Mouse (Mus musculus): ENCODE data around the gene Nhlrc1. TPM values are rescaled to one million over a fixed set of nuclear protein-coding genes. Genes with fewer than 3 reads are reported as not detected.

Gene Nhlrc1
- polyA plus RNA-seq, 1 experiment from 2014 or later, result 15.0 TPM

GRCm38 (mm10) chr13:46968626-46969025 lies 46.0 kb downstream of the Nhlrc1 start:
- WGBS, result 82% methylated on average over 2 of the region's 2 CpGs
- no peak for ATAC-seq (replicated peaks)
- Histone ChIP-seq H3K4me3 (no peak overlapping the region), H3K9ac (replicated peaks) (no peak overlapping the region), H3K27ac (replicated peaks) (no peak overlapping the region), H3K4me1 (no peaks in the 10 kb centered on the region), H3K4me2 (replicated peaks) (no peak overlapping the region), H3K9me3 (no peaks in the 10 kb centered on the region), H3K36me3 (no peaks in the 10 kb centered on the region), H3K27me3 (no peaks in the 10 kb centered on the region)

DNA sequence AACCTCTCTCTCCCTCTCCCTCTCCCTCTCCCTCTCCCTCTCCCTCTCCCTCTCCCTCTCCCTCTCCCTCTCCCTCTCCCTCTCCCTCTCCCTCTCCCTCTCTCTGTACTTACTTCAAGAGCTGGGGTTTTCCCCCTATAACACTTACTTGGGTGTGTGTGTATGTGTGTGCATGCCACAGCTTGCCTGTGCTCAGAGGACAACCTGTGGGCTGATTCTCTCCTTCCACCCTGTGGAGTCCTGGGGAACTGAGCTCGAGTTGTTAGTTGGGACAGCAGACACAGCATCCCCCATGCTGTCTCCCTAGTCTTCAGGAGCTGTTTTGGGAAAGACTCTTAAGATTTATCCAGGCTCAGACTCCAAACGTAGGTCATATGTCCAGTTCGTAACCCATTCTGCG lies 47.3 kb downstream of the Nhlrc1 start:
- Histone ChIP-seq H3K9ac (replicated peaks) (no peak overlapping the region), H3K9me3 (no peaks in the 10 kb centered on the region), H3K27me3 (no peaks in the 10 kb centered on the region), H3K4me1 (no peaks in the 10 kb centered on the region), H3K4me2 (replicated peaks) (no peak overlapping the region), H3K27ac (replicated peaks) (no peak overlapping the region), H3K4me3 (no peak overlapping the region), H3K36me3 (no peaks in the 10 kb centered on the region)
- no peak for ATAC-seq (replicated peaks)
- WGBS, result 71% methylated on average over 4 of the region's 4 CpGs

Other genes with a start within 250 kb of the Nhlrc1 start
- gene Kif13a, start 85.0 kb downstream of the Nhlrc1 start, polyA plus RNA-seq (2015; fragmentation: Nextera tagmentation; extraction: Ambion mirVana), result 7.5 and 11.4 TPM in 2 replicates
- 21.8 and 22.3 TPM in 2 replicates for gene Kdm1b, start 28.6 kb upstream of the Nhlrc1 start, polyA plus RNA-seq (2015; fragmentation: Nextera tagmentation; extraction: Ambion mirVana)
- gene Tpmt, start 29.9 kb upstream of the Nhlrc1 start, polyA plus RNA-seq (2015; fragmentation: Nextera tagmentation; extraction: Ambion mirVana), result 23.2 and 23.6 TPM in 2 replicates
- gene Dek, start 91.4 kb upstream of the Nhlrc1 start, polyA plus RNA-seq (2015; fragmentation: Nextera tagmentation; extraction: Ambion mirVana), result 181 and 205 TPM in 2 replicates
- 0.37 and 0.38 TPM in 2 replicates for gene Rnf144b, start 107.8 kb upstream of the Nhlrc1 start, polyA plus RNA-seq (2015; fragmentation: Nextera tagmentation; extraction: Ambion mirVana)